Mouse (Mus musculus) limb, embryonic 14.5 days (tissue): ENCODE results near the gene Gng12. TPM values are rescaled to one million over a fixed set of nuclear protein-coding genes. Genes with fewer than 3 reads are reported as not detected.

Experiments used
- ATAC-seq: fragments of 200-750 bp; cut with Nextera tagmentation; 2 replicates; pipeline ENCODE4 v1.8.0; 2017; ENCODE audit warnings: low read depth, moderate number of reproducible peaks, moderate TSS enrichment; ENCODE audit not compliant: low FRiP score
- DNase-seq: peaks from one replicate; pipeline ENCODE4 v3.0.0-alpha.2; 2015; ENCODE audit warnings: low spot score
- H3K27ac ChIP-seq: fragments of 300-500 bp; sonication (generic); replicated peaks from 2 replicates; pipeline ENCODE4 v1.5.1; 2014; ENCODE audit warnings: low read depth, mild to moderate bottlenecking, low read length, moderate library complexity, mixed read lengths
- H3K27me3 ChIP-seq: fragments of 300-500 bp; sonication (generic); 2 replicates; pipeline ENCODE4 v1.6.1; 2014; ENCODE audit warnings: low read length, mixed read lengths; ENCODE audit not compliant: control insufficient read depth, insufficient read depth
- H3K36me3 ChIP-seq: fragments of 300-500 bp; sonication (generic); 2 replicates; pipeline ENCODE4 v1.6.1; 2014; ENCODE audit warnings: mild to moderate bottlenecking, low read length, moderate library complexity, mixed read lengths; ENCODE audit not compliant: control insufficient read depth, insufficient read depth
- H3K4me1 ChIP-seq: fragments of 300-500 bp; sonication (generic); 2 replicates; pipeline ENCODE4 v1.6.1; 2014; ENCODE audit warnings: antibody characterized with exemption, low read length, mixed read lengths; ENCODE audit not compliant: control insufficient read depth, insufficient read depth
- H3K4me2 ChIP-seq: fragments of 300-500 bp; sonication (generic); replicated peaks from 2 replicates; pipeline ENCODE4 v1.6.1; 2014; ENCODE audit warnings: low read depth, mild to moderate bottlenecking, low read length, moderate library complexity; ENCODE audit not compliant: severe bottlenecking
- H3K4me3 ChIP-seq: fragments of 300-500 bp; sonication (generic); replicated peaks from 2 replicates; pipeline ENCODE4 v1.5.1; 2014; ENCODE audit warnings: low read length
- H3K9ac ChIP-seq: fragments of 300-500 bp; sonication (generic); 2 replicates; pipeline ENCODE4 v1.6.1; 2014; ENCODE audit warnings: mild to moderate bottlenecking, low read depth, low read length, moderate library complexity; ENCODE audit not compliant: severe bottlenecking
- H3K9me3 ChIP-seq: fragments of 300-500 bp; sonication (generic); 2 replicates; pipeline ENCODE4 v1.6.1; 2016; ENCODE audit warnings: low read length; ENCODE audit not compliant: control insufficient read depth
- POLR2A ChIP-seq: fragments of 200-500 bp; IDR thresholded peaks from 2 replicates; pipeline ENCODE4 v1.8.0; 2012; ENCODE audit warnings: inconsistent platforms, mild to moderate bottlenecking, moderate library complexity, borderline replicate concordance; ENCODE audit not compliant: insufficient read depth, insufficient read length; ENCODE audit errors: extremely low read depth
- WGBS: fragments of 180-500 bp; shearing (Covaris S2); extraction: QIAGEN DNeasy Blood & Tissue Kit; methylation state at CpG from one replicate; pipeline ENCODE4 v1.1.7; 2014; 5-methylcytosine and 5-hydroxymethylcytosine counted together
- polyA plus RNA-seq, 2 experiments: library from polyadenylated mRNA; depleted of rRNA in 1 of 2; stranded (reverse) in 1 of 2; unstranded in 1 of 2; fragments of >200 nt; fragmentation: Nextera tagmentation in 1 of 2; extraction: Ambion mirVana in 1 of 2; gene quantifications; 2 replicates each; pipeline versions ENCODE4 v1.2.1 to v1.2.3; 2012 to 2014

The Gng12 gene
- polyA plus RNA-seq, 2 experiments: 39.3 to 107 TPM

DNA sequence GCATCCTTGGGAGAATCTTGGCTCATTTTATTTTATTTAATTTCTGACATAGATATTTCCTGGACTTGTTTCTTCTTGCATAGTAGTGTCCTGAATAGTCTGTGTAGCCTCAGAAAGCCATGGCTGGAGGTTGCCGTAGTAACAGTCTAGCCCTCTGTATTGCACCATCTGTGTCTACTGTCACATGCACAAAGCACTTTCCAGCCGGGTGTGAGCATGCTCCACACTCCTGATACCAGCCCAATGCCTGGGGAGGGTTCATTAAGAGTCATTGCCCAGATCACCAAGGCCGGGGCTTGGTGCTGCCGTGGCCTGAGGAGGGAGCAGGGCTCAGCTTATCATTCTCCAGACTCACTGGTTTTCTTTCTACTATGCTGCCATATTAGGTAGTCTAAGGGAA, 68.0 kb downstream of the Gng12 start:
- H3K4me3 ChIP-seq: no peak overlapping the region
- H3K4me1 ChIP-seq: no peaks in the 10 kb centered on the region
- TF ChIP-seq POLR2A: no peak
- 75% methylated on average over 4 of the region's 4 CpGs for WGBS
- no peak overlapping the region for H3K9ac ChIP-seq
- ATAC-seq: no peak
- H3K27me3 ChIP-seq: no peaks in the 10 kb centered on the region
- no peak overlapping the region for H3K27ac ChIP-seq
- no peaks in the 10 kb centered on the region for H3K36me3 ChIP-seq
- no peak for DNase-seq
- H3K4me2 ChIP-seq: no peak overlapping the region
- no peaks in the 10 kb centered on the region for H3K9me3 ChIP-seq

GRCm38 (mm10) chr6:66965203-66965602, 69.0 kb downstream of the Gng12 start:
- ATAC-seq: no peak
- Histone ChIP-seq H3K9ac (no peak overlapping the region), H3K9me3 (no peaks in the 10 kb centered on the region), H3K4me3 (no peak overlapping the region), H3K4me1 (no peaks in the 10 kb centered on the region), H3K27ac (no peak overlapping the region), H3K27me3 (no peaks in the 10 kb centered on the region), H3K4me2 (no peak overlapping the region), H3K36me3 (no peaks in the 10 kb centered on the region)
- DNase-seq: no peak
- WGBS: 77% methylated on average over 4 of the region's 4 CpGs
- no peak for TF ChIP-seq POLR2A

- DNase-seq: no peak
- no peak overlapping the region for H3K4me3 ChIP-seq
- no peaks in the 10 kb centered on the region for H3K36me3 ChIP-seq
- TF ChIP-seq POLR2A: no peak
- no peak overlapping the region for H3K4me2 ChIP-seq
- no peaks in the 10 kb centered on the region for H3K9me3 ChIP-seq
- ATAC-seq: no peak
- H3K27ac ChIP-seq: no peak overlapping the region
- H3K9ac ChIP-seq: no peak overlapping the region
- 59% methylated on average over 2 of the region's 2 CpGs for WGBS
- no peaks in the 10 kb centered on the region for H3K27me3 ChIP-seq
- H3K4me1 ChIP-seq: peaks cover 5% of the 10 kb centered on the region; the same call in 1 of the 2 replicates
Observed at GRCm38 (mm10) chr6:66967788-66968187, 71.6 kb downstream of the Gng12 start.

DNA sequence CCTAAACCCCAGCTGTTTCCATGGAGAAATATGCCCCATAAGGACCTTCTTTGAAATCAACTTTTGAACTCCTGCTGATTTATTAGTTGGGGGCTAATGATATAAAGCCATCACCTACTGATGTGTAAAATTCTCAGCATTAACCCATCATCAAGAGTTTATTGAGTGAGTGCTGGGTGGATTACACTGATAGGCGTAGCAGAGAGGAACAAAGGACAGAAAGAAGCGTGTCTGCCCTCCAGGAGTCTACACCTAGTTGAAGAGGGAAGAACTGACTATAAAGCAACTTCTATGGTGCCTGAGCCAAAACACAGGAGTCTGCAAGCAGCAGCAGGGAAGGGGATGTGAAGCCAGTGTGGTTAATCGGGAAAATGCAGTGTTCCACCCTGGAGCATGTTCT, 73.2 kb downstream of the Gng12 start:
- no peak overlapping the region for H3K9ac ChIP-seq
- DNase-seq (no peak), ATAC-seq (no peak)
- no peak overlapping the region for H3K4me2 ChIP-seq
- H3K27me3 ChIP-seq: no peaks in the 10 kb centered on the region
- WGBS: 49% methylated on average over 3 of the region's 3 CpGs
- no peak overlapping the region for H3K4me3 ChIP-seq
- no peak overlapping the region for H3K27ac ChIP-seq
- no peaks in the 10 kb centered on the region for H3K9me3 ChIP-seq
- TF ChIP-seq POLR2A: no peak
- no peaks in the 10 kb centered on the region for H3K36me3 ChIP-seq
- peaks cover 9% of the 10 kb centered on the region; the same call in 1 of the 2 replicates for H3K4me1 ChIP-seq

DNA sequence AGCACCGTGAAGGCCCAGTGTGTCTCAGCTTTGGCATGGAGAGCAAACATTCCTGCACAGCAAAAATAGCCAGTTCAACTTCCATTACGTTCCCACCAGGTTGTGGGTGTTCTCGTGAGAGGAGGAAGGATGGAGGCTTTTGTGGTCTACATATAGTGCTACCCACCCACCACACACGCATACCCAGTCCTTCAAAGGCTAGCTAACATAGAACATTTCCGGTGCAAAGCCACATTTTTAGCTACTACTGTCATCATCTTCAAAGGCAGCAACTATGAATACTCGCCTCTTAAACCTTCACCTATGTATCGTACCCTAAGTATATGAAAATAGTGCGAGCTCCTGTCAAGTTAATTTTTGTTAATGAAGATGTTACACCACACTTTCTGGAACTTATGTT, 76.1 kb downstream of the Gng12 start:
- no peaks in the 10 kb centered on the region for H3K36me3 ChIP-seq

DNA sequence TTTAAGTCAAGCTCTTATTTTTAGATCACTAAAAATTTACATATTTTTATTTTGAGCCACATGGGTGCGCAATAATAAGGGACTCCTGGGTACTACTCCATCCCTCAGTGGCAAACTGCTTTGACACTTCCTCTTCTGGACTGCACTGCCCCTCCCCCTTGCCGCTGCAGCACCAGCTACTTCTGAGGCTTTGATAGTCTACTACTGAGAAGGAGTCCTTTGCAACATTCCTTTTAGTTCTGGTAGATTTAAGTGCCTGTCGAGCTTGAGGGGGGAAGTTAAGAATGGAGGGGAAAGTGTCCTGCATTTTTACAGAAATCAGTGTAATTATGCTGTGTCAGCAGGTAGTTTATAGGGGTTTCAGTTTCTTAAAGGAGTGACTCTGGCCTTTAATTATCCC, 77.0 kb downstream of the Gng12 start:
- 20% methylated on average over 3 of the region's 3 CpGs for WGBS
- DNase-seq (no peak), ATAC-seq (no peak)
- Histone ChIP-seq H3K9ac (no peak overlapping the region), H3K27ac (no peak overlapping the region), H3K4me2 (no peak overlapping the region), H3K27me3 (no peaks in the 10 kb centered on the region), H3K4me3 (no peak overlapping the region), H3K9me3 (no peaks in the 10 kb centered on the region), H3K4me1 (peaks cover 9% of the 10 kb centered on the region; the same call in 1 of the 2 replicates), H3K36me3 (no peaks in the 10 kb centered on the region)
- no peak for TF ChIP-seq POLR2A

More for the DNA sequence above, 76.1 kb downstream of the Gng12 start:
- DNase-seq: no peak
- TF ChIP-seq POLR2A: no peak
- no peak overlapping the region for H3K4me3 ChIP-seq
- ATAC-seq: no peak
- no peaks in the 10 kb centered on the region for H3K27me3 ChIP-seq
- H3K9ac ChIP-seq: no peak overlapping the region
- no peak overlapping the region for H3K4me2 ChIP-seq
- 75% methylated on average over 8 of the region's 8 CpGs for WGBS
- peaks cover 9% of the 10 kb centered on the region; the same call in 1 of the 2 replicates for H3K4me1 ChIP-seq
- no peak overlapping the region for H3K27ac ChIP-seq
- H3K9me3 ChIP-seq: no peaks in the 10 kb centered on the region
